Comparison of ENCODE assay signal across 9 mouse cellular contexts in genomic region chr17:28340578-28340977, GRCm38 (mm10). TPM values are rescaled to one million over a fixed set of nuclear protein-coding genes. Genes with fewer than 3 reads are reported as not detected.
A peak's percentile ranks its signal among the peaks of the same experiment; 100 is the strongest.
DNase-seq lines count a peak whose midpoint lies in the region; ATAC-seq and TF ChIP-seq lines count a peak whose summit lies in the region.
"Had no signal": no experiment of that assay in that cellular context is flagged by ENCODE, and none has a peak within 500 bp of the region (broad histone marks: within the 10 kb centered on the region; RNA-seq: fewer than 3 reads in every experiment).

No protein-coding gene starts in this region.

- H3K4me1 ChIP-seq in G1E (ENCODE audit: insufficient read depth, low read depth, low read length) = peaks cover 61% of the 10 kb centered on the region
- H3K4me1 ChIP-seq in lung, embryonic 16.5 days (replicated peaks; ENCODE audit: control insufficient read depth, insufficient read depth, low read length) = peaks cover 42% of the 10 kb centered on the region

- intact Hi-C loops in left cerebral cortex, postnatal 14 days (cut with DNase I) = no loop called here

- peak overlapping the region; percentile 61 for H3K4me2 ChIP-seq in lung, embryonic 16.5 days (ENCODE audit: low read depth, low read length)

- peak overlapping the region; percentile 93 for H3K27ac ChIP-seq in lung, embryonic 16.5 days (ENCODE audit: low read length)

- DNase-seq in 3134 (ENCODE audit: extremely low read depth, insufficient read length, low spot score) (peak; percentile 62), G1E (ENCODE audit: low spot score) (no peak), adipocyte (ENCODE audit: low spot score) (no peak)
- peak; percentile 52 for DNase-seq in heart, postnatal 4 days
- no peak for DNase-seq in left cerebral cortex, postnatal 14 days (ENCODE audit: low spot score in 2 of 2)
- DNase-seq in layer of hippocampus, adult 11-12 months (ENCODE audit: low spot score) = no peak
- DNase-seq in urinary bladder, adult 2 months (ENCODE audit: low spot score) = no peak

- peaks cover 38% of the 10 kb centered on the region for H3K27me3 ChIP-seq in G1E (ENCODE audit: insufficient read depth, low read length)
- H3K27me3 ChIP-seq in lung, embryonic 16.5 days (ENCODE audit: control insufficient read depth, insufficient read depth, low read depth, low read length) = no peaks in the 10 kb centered on the region

- no peak for ATAC-seq in G1E (ENCODE audit: extremely low read depth, insufficient number of reproducible peaks, low FRiP score, poor library complexity, severe bottlenecking)
- peak; percentile 37 for ATAC-seq in lung, embryonic 16.5 days (ENCODE audit: low read depth)

- peaks cover 5% of the 10 kb centered on the region for H3K9me3 ChIP-seq in G1E (replicated peaks)
- no peaks in the 10 kb centered on the region for H3K9me3 ChIP-seq in lung, embryonic 16.5 days (ENCODE audit: control insufficient read depth, low read length)

- no peak for TF ChIP-seq CTCF in G1E (IDR thresholded peaks at IDR 0.05; ENCODE audit: low read depth, low read length)

- H3K36me3 ChIP-seq in G1E (replicated peaks) = peaks cover 20% of the 10 kb centered on the region
- peaks cover 29% of the 10 kb centered on the region for H3K36me3 ChIP-seq in lung, embryonic 16.5 days (ENCODE audit: control insufficient read depth, insufficient read depth, low read length)

- WGBS in lung, embryonic 16.5 days = 46% methylated on average over 7 of the region's 7 CpGs

- peak overlapping the region; percentile 63 for H3K9ac ChIP-seq in lung, embryonic 16.5 days (ENCODE audit: low read length)

- H3K4me3 ChIP-seq in G1E (ENCODE audit: low read depth, low read length) = peak overlapping the region; percentile 58; the same call in 1 of the 2 replicates
- H3K4me3 ChIP-seq in lung, embryonic 16.5 days (ENCODE audit: low read length) = peak overlapping the region; percentile 32

RNA-seq across cellular contexts. Expression of gene Tead3, which starts 10.0 kb away (rescaled TPM):
- total RNA-seq in G1E (2014; fragmentation: Nextera tagmentation) (0.90 TPM in 1 of 2 replicates, not detected in the other), G1E (2017) (0.06 and 0.22 TPM in 2 replicates)
- polyA plus RNA-seq in G1E (2012) = 0.41 and 0.47 TPM in 2 replicates
- total RNA-seq in heart, postnatal 4 days (2021) = 10 to 100 TPM; 26.3 to 30.2 TPM
- polyA plus RNA-seq in lung, embryonic 16.5 days (2015; fragmentation: Nextera tagmentation; extraction: Ambion mirVana) = 11.6 and 12.4 TPM in 2 replicates
- total RNA-seq in left cerebral cortex, postnatal 14 days (2021) = 1 to 10 TPM; 2.4 to 3.3 TPM
- 41.6 and 64.2 TPM in 2 replicates for polyA plus RNA-seq in urinary bladder, adult 2 months (2012; rRNA removed)

RNA-seq across cellular contexts. Expression of gene Rpl10a, which starts 12.3 kb away (rescaled TPM):
- total RNA-seq in G1E (2014; fragmentation: Nextera tagmentation) (2,842 and 3,361 TPM in 2 replicates), G1E (2017) (987 and 1,219 TPM in 2 replicates)
- 7,805 and 8,433 TPM in 2 replicates for polyA plus RNA-seq in G1E (2012)
- 100 to 1,000 TPM; 663 to 665 TPM for total RNA-seq in heart, postnatal 4 days (2021)
- polyA plus RNA-seq in lung, embryonic 16.5 days (2015; fragmentation: Nextera tagmentation; extraction: Ambion mirVana) = 615 and 635 TPM in 2 replicates
- total RNA-seq in left cerebral cortex, postnatal 14 days (2021) = 100 to 1,000 TPM; 365 to 369 TPM
- 1,892 and 2,281 TPM in 2 replicates for polyA plus RNA-seq in urinary bladder, adult 2 months (2012; rRNA removed)

RNA-seq across cellular contexts. Expression of gene Tulp1, which starts 24.4 kb away (rescaled TPM):
- total RNA-seq in G1E (2014; fragmentation: Nextera tagmentation) (not detected in 2 replicates), G1E (2017) (0.16 TPM in 1 of 2 replicates, not detected in the other)
- 0.10 TPM in 1 of 2 replicates, not detected in the other for polyA plus RNA-seq in G1E (2012)
- 1 to 10 TPM; 1.0 to 1.5 TPM for total RNA-seq in heart, postnatal 4 days (2021)
- 7.6 and 9.3 TPM in 2 replicates for polyA plus RNA-seq in lung, embryonic 16.5 days (2015; fragmentation: Nextera tagmentation; extraction: Ambion mirVana)
- total RNA-seq in left cerebral cortex, postnatal 14 days (2021) = under 1 TPM in 1 of 2 experiments, not detected in 1; 0.66 TPM
- polyA plus RNA-seq in urinary bladder, adult 2 months (2012; rRNA removed) = 0.65 and 0.84 TPM in 2 replicates
- total RNA-seq: adrenal gland, postnatal 25 days had no signal

RNA-seq across cellular contexts. Expression of gene Fance, which starts 27.3 kb away (rescaled TPM):
- total RNA-seq in G1E (2014; fragmentation: Nextera tagmentation) (33.9 and 34.5 TPM in 2 replicates), G1E (2017) (50.1 and 50.7 TPM in 2 replicates)
- polyA plus RNA-seq in G1E (2012) = 79.0 and 80.0 TPM in 2 replicates
- 10 to 100 TPM; 18.7 to 19.4 TPM for total RNA-seq in heart, postnatal 4 days (2021)
- 22.1 and 32.4 TPM in 2 replicates for polyA plus RNA-seq in lung, embryonic 16.5 days (2015; fragmentation: Nextera tagmentation; extraction: Ambion mirVana)
- total RNA-seq in left cerebral cortex, postnatal 14 days (2021) = 10 to 100 TPM; 28.3 to 29.6 TPM
- polyA plus RNA-seq in urinary bladder, adult 2 months (2012; rRNA removed) = 11.6 and 18.0 TPM in 2 replicates

Comparison
In these comparisons a context has a peak if more than half of its experiments do, and no peak if none do; other contexts are left out.
1. DNase-seq: peak in 3134 (single experiment) and heart, postnatal 4 days (single experiment); none in G1E (single experiment), left cerebral cortex, postnatal 14 days (0 of 2), layer of hippocampus, adult 11-12 months (single experiment), urinary bladder, adult 2 months (single experiment) and adipocyte (single experiment).
2. RNA of gene Tead3, which starts 10.0 kb away (total RNA-seq): 26.3 to 30.2 TPM in heart, postnatal 4 days; 2.4 to 3.3 TPM in left cerebral cortex, postnatal 14 days and 0.06 to 0.90 TPM in G1E; every median in the first group is over 4 times any median in the second.